Mouse (Mus musculus) cerebellum, adult 2 months (tissue): ENCODE data around the gene Gm14403.
"Not testable (repeated sequence)": the region's sequence is repeated elsewhere in the genome, so short reads cannot be mapped to it uniquely, and the experiment has no call there.

Experiments used
- CTCF ChIP-seq: fragments of 200-500 bp; IDR thresholded peaks from 2 replicates; pipeline ENCODE4 v1.5.1; 2011; ENCODE audit warnings: low read depth, mild to moderate bottlenecking, control low read depth, low read length, moderate library complexity, borderline replicate concordance; ENCODE audit not compliant: insufficient read depth
- POLR2A ChIP-seq: fragments of 200-500 bp; IDR thresholded peaks from 2 replicates; pipeline ENCODE4 v1.6.1; 2011; ENCODE audit warnings: low read length, control low read depth, borderline replicate concordance; ENCODE audit not compliant: insufficient read depth

- TF ChIP-seq POLR2A, CTCF: not testable (repeated sequence)
Observed at GRCm38 (mm10) chr2:177472261-177472660, 25.8 kb upstream of the Gm14403 start.
